Mouse (Mus musculus): Measurements from ENCODE around the gene Tesk2.
"Not testable (repeated sequence)": the region's sequence is repeated elsewhere in the genome, so short reads cannot be mapped to it uniquely, and the experiment has no call there.

Tesk2 gene

DNA sequence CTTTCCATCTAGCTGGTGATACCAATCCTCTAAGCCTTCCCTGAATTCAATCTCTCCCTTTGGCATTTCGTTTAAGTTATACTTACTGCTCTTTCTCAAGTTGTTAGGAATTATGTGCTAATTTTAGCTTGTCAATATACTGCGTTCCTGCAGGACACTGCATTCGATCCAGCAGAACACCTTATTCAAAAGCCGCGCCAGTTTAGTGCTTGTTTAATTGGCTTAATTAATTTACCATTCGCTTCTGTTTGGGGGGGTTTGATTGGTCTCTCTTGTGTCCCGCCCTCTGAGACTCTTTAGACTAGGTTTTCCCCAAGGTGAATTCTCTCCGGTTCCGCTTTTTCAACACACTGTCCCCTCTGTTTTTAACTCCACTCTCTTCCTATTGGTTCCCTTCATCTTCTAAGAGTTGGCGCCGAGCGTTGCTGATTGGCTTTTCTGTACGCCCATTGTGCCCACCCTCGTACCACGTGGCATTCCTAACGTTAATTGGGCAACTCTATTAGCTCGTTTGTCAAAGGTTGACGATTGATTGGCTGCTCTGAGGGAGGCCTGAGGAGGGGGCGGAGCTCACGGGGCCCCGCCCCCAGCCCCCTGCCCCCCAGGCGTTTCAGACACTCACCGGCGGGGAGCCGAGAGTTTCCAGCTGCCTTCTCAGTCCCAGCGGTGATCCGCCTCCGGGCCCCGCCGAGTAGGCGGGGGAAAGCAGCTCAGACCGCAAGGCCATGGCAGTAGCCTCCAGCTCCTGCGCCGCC lies at the start of gene Tesk2:
Gene Tesk2 (plus strand): TSS at position 606 of the 755 bp plus-strand sequence.
- peak; percentile 91 to 95 for DNase-seq

DNA sequence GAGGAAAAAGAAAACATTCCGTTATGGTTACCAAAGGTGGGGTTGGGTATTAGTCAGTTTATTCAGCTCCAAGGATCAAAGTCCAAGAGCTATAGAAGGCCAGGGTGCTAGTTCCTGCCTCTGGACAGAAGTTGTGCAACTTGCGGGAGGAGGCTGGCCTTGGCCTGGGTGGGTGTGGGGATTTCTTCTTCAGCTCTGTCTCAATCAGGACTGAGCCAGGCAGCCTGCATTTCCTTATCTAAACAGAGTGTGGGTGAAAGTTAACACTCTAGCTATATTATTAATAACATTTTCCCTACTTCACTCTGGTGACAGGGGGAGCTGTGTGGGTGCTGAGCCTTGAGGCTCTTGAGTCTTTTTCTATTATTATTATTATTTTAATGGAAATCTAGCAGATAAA lies 48.0 kb upstream of the Tesk2 start:
- peak; percentile 24 to 60 for DNase-seq

- not testable (repeated sequence) for DNase-seq
These were observed 46.0 kb upstream of the Tesk2 start for GRCm38 (mm10) chr4:116674761-116675160.

- no peak for DNase-seq
These were observed 44.7 kb upstream of the Tesk2 start for GRCm38 (mm10) chr4:116676027-116676426.

- no peak for DNase-seq
These were observed 42.9 kb upstream of the Tesk2 start for GRCm38 (mm10) chr4:116677808-116678207.

- no peak for DNase-seq
These were observed 41.6 kb upstream of the Tesk2 start for GRCm38 (mm10) chr4:116679141-116679540.

DNA sequence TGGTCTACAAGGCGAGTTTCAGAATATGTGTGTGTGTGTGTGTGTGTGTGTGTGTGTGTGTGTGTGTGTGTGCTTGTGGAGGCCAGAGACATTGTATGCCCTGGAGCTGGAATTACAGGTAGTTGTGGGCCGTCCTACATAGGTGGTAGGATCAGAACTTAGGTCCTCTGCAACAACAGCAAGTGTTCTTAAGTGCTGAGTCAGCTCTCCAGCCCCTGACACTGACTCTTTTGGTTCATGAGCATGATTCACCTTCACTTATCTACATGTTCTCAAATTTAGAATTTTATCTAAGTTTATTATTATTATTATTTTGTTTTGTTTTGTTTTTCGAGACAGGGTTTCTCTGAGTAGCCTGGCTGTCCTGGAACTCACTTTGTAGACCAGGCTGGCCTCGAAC lies 40.2 kb upstream of the Tesk2 start:
- DNase-seq, result not testable (repeated sequence)

- DNase-seq, result no peak
These were observed 36.8 kb upstream of the Tesk2 start for GRCm38 (mm10) chr4:116683957-116684356.

DNA sequence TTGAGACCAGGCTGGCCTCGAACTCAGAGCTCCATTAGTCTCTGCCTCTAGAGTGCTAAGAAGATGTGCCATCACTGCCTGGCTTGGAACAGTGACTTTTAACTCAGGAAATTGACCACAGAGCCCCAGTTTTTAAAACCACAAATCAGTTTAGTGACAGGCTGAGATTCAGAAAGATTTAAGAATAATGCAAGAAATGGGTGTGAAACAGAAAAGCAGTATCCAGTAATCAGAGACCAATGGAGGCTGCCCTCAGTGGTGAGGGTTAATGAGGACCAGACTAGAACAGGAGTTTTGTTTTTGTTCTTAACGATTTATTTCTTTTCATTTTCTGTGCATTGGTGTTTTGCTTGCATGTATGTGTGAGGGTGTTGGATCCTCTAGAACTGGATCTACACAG lies 36.1 kb upstream of the Tesk2 start:
- no peak for DNase-seq

DNA sequence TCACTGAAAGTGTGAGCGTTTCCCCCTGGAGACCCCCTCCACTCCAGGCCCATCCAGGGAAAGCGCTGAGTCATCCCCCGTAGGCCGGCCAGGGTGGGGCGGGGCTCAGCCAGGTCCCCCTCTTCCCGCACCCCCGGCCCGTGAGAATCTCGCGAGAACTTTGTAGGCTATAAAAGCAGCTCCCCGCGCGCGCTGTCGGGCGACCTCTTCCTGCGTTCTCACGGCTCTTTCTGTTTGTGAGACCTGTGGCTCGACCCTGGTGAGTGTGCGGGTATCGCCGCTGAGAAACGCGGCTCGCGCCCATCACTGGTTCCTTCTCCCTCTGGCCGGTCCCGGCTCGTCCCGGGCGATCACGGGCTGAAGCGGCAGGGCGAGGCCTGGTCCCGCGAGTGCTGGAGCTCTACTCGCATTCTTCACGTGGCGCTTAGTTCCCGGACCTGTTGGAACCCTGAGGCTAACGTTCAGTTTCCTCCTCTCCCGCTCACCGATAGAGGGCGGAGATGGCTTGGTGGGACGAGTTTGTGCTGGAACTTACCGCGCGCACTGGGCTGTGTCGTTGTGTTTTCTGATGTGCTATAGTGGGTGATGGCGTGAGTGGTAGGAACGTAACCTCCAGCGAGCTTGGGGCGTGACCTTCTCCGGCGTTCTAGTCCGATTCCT lies 35.2 kb upstream of the Tesk2 start, which contains the start of gene Prdx1:
Gene Prdx1 (plus strand): TSS at position 143 of the 660 bp plus-strand sequence.
- peak; percentile 97 to 98 for DNase-seq

DNA sequence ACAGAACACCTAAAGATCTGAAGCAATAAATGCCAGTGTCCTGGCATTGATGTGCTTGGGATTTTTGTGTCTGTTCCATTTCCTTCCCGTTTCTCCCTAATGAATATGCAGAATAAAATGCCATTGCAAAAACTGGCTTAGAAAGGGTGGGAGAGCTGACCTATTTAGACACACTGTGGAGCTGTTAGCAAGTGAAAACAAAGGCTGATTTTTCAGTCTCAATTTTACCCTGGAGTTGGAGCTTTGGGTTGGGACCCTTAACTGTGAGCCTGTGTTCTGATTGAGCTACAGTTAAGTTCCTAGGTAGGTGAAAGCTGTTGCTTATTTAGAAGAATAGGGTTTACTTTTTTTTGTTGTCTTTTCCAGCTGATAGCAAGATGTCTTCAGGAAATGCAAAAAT lies 33.7 kb upstream of the Tesk2 start:
- no peak for DNase-seq

DNA sequence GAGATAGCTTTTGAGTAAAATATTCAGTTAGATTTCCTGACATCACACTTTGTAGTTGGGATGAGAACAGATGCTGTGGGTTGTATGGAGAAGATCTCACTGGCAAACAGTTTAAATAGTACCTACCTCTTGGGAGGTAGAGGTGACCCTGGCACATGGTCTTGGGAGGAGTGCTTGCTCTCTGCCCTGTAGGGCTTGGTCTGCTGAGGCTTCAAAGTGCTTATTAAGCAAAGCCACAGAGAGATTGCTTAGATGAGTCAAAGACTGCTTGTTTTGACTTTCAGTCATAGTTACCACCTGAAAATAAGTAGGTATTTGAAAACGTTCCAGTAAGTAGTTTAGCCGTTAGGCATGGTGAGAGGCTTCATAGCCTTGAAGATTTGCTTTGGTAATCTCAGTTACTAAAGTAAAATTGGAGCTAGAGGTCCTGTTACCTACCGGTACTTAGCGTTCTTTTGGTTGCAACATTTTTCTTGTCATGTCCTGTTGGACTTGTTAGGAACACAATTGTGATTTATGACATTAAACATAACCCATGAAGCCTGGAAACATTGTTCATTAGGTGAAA lies 31.4 kb upstream of the Tesk2 start:
- no peak for DNase-seq

DNA sequence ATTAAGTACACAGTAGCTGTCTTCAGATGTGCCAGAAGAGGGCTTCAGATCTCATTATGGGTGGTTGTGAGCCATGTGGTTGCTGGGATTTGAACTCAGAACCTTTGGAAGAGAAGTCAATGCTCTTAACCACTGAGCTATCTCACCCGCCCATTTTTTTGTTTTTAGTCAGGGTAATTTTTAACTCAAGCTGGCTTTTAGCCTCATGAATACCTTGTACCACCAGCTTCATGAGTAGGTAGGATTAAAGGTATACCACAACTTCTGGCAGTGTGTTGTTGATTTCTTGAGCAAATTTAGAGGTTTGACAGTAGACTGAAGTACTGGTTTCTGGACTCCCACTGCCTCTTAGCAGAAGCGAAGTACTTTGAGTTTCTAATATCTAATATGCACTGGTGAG lies 28.6 kb upstream of the Tesk2 start:
- DNase-seq, result no peak

- no peak for DNase-seq
These were observed 27.0 kb upstream of the Tesk2 start for GRCm38 (mm10) chr4:116693785-116694184.

DNA sequence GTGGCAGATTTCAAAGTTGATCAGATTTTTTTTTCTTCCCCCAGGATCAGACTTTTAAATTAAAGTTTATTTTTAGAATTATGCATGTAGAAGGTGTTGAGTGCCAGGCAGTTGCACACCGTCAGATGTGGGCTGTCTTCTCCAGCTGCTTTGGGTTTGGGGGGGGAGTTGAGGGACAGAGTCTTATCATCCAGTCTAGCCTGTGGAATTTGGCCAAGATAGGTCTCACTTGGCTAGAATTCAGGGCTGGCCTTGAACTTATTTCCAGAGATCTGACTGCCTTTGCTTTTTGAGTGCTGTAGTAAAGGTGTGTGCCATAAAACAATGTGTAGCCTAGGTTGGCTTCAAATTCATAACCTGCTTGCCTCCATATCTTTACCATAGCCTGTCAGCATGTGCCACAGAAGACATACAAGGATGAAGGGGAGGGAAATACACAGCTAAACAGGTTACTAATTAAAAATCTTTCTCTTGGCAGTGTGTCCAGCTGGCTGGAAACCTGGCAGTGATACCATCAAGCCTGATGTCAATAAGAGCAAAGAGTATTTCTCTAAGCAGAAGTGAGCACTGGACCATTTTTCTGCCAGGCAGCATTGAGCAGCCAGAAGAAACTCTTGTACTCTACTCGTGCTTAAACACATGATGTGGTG lies 21.9 kb upstream of the Tesk2 start:
- no peak for DNase-seq

DNA sequence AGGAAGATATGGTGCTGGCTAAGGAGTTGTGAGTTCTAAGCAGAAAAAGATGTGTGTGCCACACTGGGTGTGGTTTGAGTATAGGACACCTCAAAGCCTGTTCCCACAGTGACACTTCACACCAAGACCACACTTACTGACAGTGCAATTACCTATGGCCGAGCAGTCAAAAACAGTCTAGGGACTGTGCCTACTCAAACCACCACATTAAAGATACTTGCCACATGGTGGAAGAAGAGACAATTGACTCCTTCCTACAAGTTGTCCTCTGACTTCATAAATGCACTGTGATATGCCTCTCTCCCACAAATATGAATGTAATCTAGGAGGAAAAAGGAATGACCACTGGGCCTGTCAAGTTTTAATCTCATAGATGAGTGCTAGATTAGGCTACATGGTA lies 19.8 kb upstream of the Tesk2 start:
- DNase-seq, result no peak

DNA sequence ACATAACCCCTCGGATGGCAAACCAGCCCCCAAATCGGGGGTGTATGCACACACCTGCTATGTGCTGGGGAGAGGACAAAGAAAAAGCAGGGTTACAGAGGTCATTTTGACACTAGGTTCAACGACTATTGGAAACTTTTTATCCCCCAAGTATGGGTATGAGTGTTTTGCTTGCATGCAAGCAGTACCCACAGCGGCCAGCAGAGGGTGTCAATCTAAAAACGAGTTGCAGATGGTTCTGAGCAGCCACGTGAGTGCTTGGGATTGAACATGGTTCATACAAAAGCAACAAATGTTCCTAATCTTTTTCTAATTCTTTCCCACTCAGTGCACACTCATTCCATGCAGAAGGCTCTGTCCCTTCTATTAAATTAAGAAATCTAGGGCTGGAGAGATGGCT lies 16.9 kb upstream of the Tesk2 start:
- peak; percentile 90 to 91 for DNase-seq

DNA sequence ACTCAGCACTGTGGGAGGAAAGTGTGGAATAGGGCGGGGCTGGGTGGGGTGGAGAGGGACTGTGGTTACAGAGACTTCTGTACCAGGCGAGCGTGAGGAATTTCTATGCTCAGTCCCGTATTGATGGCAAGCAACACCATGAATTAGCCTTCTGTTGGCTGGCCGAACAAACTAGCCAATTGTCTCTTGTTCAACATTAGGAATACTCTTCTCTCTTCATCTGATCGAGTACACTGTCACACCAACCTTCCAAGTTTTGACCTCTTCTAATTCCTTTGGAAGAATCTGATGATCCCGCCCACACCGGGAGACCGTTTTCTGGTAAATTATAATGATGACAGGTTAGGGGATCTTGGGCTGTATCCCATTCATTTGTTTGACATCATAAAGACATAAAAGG lies 13.1 kb upstream of the Tesk2 start:
- no peak for DNase-seq

DNA sequence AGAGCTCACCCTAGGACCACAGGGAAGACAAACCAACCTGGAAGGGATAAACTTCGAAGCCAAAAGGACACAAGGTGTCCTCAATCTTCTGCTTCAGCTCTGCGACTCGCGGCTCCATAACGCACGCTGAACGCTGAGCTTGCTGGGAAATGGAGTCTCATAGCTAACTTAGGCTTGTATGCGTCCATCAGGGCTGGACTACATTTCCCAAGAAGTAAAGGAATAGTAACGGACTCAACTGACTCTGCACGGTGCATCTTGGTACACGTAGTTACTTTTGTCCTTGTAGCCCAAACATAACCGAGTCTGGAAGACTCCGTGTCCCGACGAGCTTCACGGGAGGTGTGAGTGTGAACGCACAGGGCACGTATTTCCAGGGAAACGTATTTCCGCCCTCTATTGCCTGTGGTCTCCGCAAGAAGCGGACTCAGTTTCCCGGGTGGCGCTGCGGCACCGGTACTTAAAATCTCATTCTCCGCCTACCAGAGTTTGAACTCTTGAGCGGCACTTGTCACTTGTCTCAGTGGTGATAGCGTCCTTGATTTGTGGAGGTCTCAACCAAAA lies 12.5 kb upstream of the Tesk2 start, which contains the start of the genes Mmachc and Ccdc163:
Gene Mmachc (minus strand): TSS at position 206 of the 564 bp plus-strand sequence.
Gene Ccdc163 (plus strand): TSS at position 309 of the 564 bp plus-strand sequence.
- peak; percentile 87 to 92 for DNase-seq

- peak in 1 of 2 experiments; percentile 19 for DNase-seq
These were observed 11.9 kb upstream of the Tesk2 start for GRCm38 (mm10) chr4:116708791-116709390.

GRCm38 (mm10) chr4:116710154-116710553 lies 10.6 kb upstream of the Tesk2 start:
- no peak for DNase-seq

- DNase-seq, result no peak
These were observed 8.2 kb upstream of the Tesk2 start for GRCm38 (mm10) chr4:116712536-116712935.

All from kidney, postnatal 4 days (tissue).